Mouse (Mus musculus) hindbrain, embryonic 11.5 days (tissue): ENCODE measurements around the gene Tyw5. TPM values are rescaled to one million over a fixed set of nuclear protein-coding genes. Genes with fewer than 3 reads are reported as not detected.

ENCODE experiments used
- polyA plus RNA-seq: library from polyadenylated mRNA; unstranded; fragments of >200 nt; fragmentation: Nextera tagmentation; extraction: Ambion mirVana; gene quantifications from 2 replicates; pipeline ENCODE4 v1.2.1, GENCODE M21; 2014

Gene Tyw5
- polyA plus RNA-seq, 1 experiment from 2014 or later, result 27.9 TPM

Other genes with a start within 250 kb of the Tyw5 start
- 15.3 and 15.7 TPM in 2 replicates for gene 1700066M21Rik, start 29.5 kb downstream of the Tyw5 start, polyA plus RNA-seq
- gene Maip1, start 773 bp downstream of the Tyw5 start, polyA plus RNA-seq, result 19.1 and 19.5 TPM in 2 replicates